Comparison of ENCODE assay signal across 20 mouse cellular contexts in the genomic region with DNA sequence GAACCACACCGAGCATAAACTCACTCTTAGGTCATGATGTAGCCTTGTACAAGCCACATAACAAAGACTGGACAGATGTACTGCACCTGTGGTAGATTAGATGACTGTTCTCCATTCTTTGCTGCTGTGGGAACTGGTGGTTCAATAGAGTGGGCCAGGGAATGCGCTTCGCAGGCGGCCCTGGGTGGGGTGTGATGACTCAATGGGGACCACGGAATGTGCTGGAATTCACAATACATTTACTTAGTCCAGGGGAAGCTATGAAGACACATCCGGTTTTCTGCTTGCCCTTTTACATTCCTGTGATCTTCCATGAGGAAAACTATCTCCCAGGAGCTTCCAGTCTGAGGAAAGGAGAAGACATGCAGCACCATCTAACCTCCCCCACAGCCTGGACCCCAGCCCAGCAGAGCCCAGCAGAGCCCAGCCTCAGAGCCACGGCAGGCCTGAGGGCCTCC. TPM values are rescaled to one million over a fixed set of nuclear protein-coding genes. Genes with fewer than 3 reads are reported as not detected.
DNase-seq lines count a peak whose midpoint lies in the region; ATAC-seq and TF ChIP-seq lines count a peak whose summit lies in the region.
"Had no signal": no experiment of that assay in that cellular context is flagged by ENCODE, and none has a peak within 500 bp of the region (broad histone marks: within the 10 kb centered on the region; RNA-seq: fewer than 3 reads in every experiment).

No protein-coding gene starts in this region.

- WGBS in limb, embryonic 12.5 days = 70% methylated on average over 7 of the region's 7 CpGs
- WGBS in limb, embryonic 10.5 days = 82% methylated on average over 7 of the region's 7 CpGs
- 56% methylated on average over 7 of the region's 7 CpGs for WGBS in limb, embryonic 13.5 days

- H3K36me3 ChIP-seq in limb, embryonic 12.5 days = no peaks in the 10 kb centered on the region
- H3K36me3 ChIP-seq in limb, embryonic 10.5 days = no peaks in the 10 kb centered on the region
- H3K36me3 ChIP-seq in C2C12 (ENCODE audit: control insufficient read depth, insufficient read depth) = no peaks in the 10 kb centered on the region
- H3K36me3 ChIP-seq in limb, embryonic 13.5 days = no peaks in the 10 kb centered on the region
- H3K36me3 ChIP-seq: forebrain, embryonic 12.5 days; liver, embryonic 15.5 days had no signal

- intact Hi-C loops in gastrocnemius, postnatal 14 days (cut with DNase I; ENCODE audit: low total_unique reads) = no loop called here

- no peak overlapping the region for H3ac ChIP-seq in C2C12 (ENCODE audit: control insufficient read depth, insufficient read length, low read depth)

- H3K9me3 ChIP-seq in limb, embryonic 12.5 days = no peaks in the 10 kb centered on the region
- H3K9me3 ChIP-seq in limb, embryonic 10.5 days (replicated peaks) = no peaks in the 10 kb centered on the region
- no peaks in the 10 kb centered on the region for H3K9me3 ChIP-seq in limb, embryonic 13.5 days
- H3K9me3 ChIP-seq: forebrain, embryonic 12.5 days; liver, embryonic 15.5 days had no signal

- H3K9ac ChIP-seq in limb, embryonic 12.5 days (replicated peaks) = no peak overlapping the region
- H3K9ac ChIP-seq in limb, embryonic 13.5 days = no peak overlapping the region
- H3K9ac ChIP-seq: forebrain, embryonic 12.5 days; liver, embryonic 15.5 days had no signal

- H3K79me2 ChIP-seq in C2C12 (ENCODE audit: control insufficient read depth, insufficient read depth) = no peaks in the 10 kb centered on the region

- no peaks in the 10 kb centered on the region for H3K79me3 ChIP-seq in C2C12 (ENCODE audit: low read depth)

- peaks cover 27% of the 10 kb centered on the region for H3K4me1 ChIP-seq in limb, embryonic 12.5 days (replicated peaks)
- H3K4me1 ChIP-seq in limb, embryonic 10.5 days = peaks cover 30% of the 10 kb centered on the region
- H3K4me1 ChIP-seq in limb, embryonic 13.5 days = peaks cover 39% of the 10 kb centered on the region
- H3K4me1 ChIP-seq: liver, embryonic 15.5 days had no signal

- DNase-seq in gastrocnemius, postnatal 14 days = peak; percentile 36
- no peak for DNase-seq in gastrocnemius, adult 8-10 months (ENCODE audit: low spot score in 2 of 2)
- no peak for DNase-seq in limb, embryonic 10.5 days (ENCODE audit: low spot score)
- DNase-seq in layer of hippocampus, postnatal 25 days (ENCODE audit: extremely low spot score in 1 of 2, low spot score in 1 of 2) = no peak
- no peak for DNase-seq in cerebellum, postnatal 4 days (ENCODE audit: low spot score in 2 of 2)
- DNase-seq: B cell, adult 2 months; cerebellum, adult 2 months; gastrocnemius, postnatal 36 days; heart, postnatal 14 days; kidney, adult 11 months; thymus, postnatal 14 days had no signal

- no peak overlapping the region for H3K27ac ChIP-seq in limb, embryonic 12.5 days
- no peak overlapping the region for H3K27ac ChIP-seq in limb, embryonic 10.5 days
- H3K27ac ChIP-seq in limb, embryonic 13.5 days = 0 out of 2 replicates have a peak overlapping the region, but pooled peaks have one; percentile 1
- H3K27ac ChIP-seq: forebrain, embryonic 12.5 days; layer of hippocampus, adult 2 months; liver, embryonic 15.5 days had no signal

- no peak overlapping the region for H3K4me2 ChIP-seq in limb, embryonic 12.5 days
- no peak overlapping the region for H3K4me2 ChIP-seq in limb, embryonic 13.5 days (replicated peaks)
- H3K4me2 ChIP-seq: forebrain, embryonic 12.5 days; liver, embryonic 15.5 days had no signal

- H3K27me3 ChIP-seq in limb, embryonic 12.5 days = peaks cover 8% of the 10 kb centered on the region; the same call in 1 of the 2 replicates
- no peaks in the 10 kb centered on the region for H3K27me3 ChIP-seq in limb, embryonic 10.5 days (ENCODE audit: low read depth, poor library complexity, severe bottlenecking)
- no peaks in the 10 kb centered on the region for H3K27me3 ChIP-seq in C2C12 (ENCODE audit: control insufficient read depth, insufficient read depth, insufficient read length)
- 0 out of 2 replicates have a peak, but pooled peaks cover 2% of the 10 kb centered on the region for H3K27me3 ChIP-seq in limb, embryonic 13.5 days

- no peak overlapping the region for H3K4me3 ChIP-seq in limb, embryonic 12.5 days (replicated peaks)
- H3K4me3 ChIP-seq in limb, embryonic 10.5 days = no peak overlapping the region
- no peak overlapping the region for H3K4me3 ChIP-seq in C2C12 (ENCODE audit: insufficient read depth, poor library complexity, severe bottlenecking)
- H3K4me3 ChIP-seq in limb, embryonic 13.5 days = no peak overlapping the region
- H3K4me3 ChIP-seq: forebrain, embryonic 12.5 days; layer of hippocampus, adult 2 months; liver, embryonic 15.5 days had no signal

- TF ChIP-seq CTCF in C2C12 (IDR thresholded peaks at IDR 0.05; ENCODE audit: control insufficient read depth, insufficient read depth, insufficient read length) = no peak

- ATAC-seq in limb, embryonic 12.5 days (ENCODE audit: insufficient number of reproducible peaks, insufficient read depth, low FRiP score, low TSS enrichment, low read depth) = peak; percentile 69
- peak; percentile 49 for ATAC-seq in limb, embryonic 13.5 days (ENCODE audit: low FRiP score, low read depth)
- ATAC-seq: midbrain, embryonic 16.5 days had no signal

TF ChIP-seq in C2C12, 6 proteins besides CTCF, POLR2A, EP300 and RAD21:
- TF ChIP-seq FOSL1 (IDR thresholded peaks at IDR 0.05; ENCODE audit: insufficient read depth, low read length, poor library complexity, severe bottlenecking) (peak; percentile 63), USF1 (IDR thresholded peaks at IDR 0.05; ENCODE audit: low read depth) (no peak), MYOD1 (IDR thresholded peaks at IDR 0.05; ENCODE audit: control insufficient read depth, insufficient read length, low read depth) (peak; percentile 81)

RNA-seq across cellular contexts. Expression of a gene that starts 20.7 kb away (rescaled TPM):
- total RNA-seq in gastrocnemius, postnatal 14 days (2021) = under 1 TPM; 0.44 to 0.57 TPM
- under 1 TPM; 0.13 to 0.99 (median 0.24) TPM for total RNA-seq in gastrocnemius, adult 8-10 months (2022)
- polyA plus RNA-seq in limb, embryonic 12.5 days (2016; fragmentation: Nextera tagmentation; extraction: Ambion mirVana) = 0.08 and 0.11 TPM in 2 replicates
- polyA plus RNA-seq in limb, embryonic 10.5 days (2016; fragmentation: Nextera tagmentation; extraction: Ambion mirVana) = not detected in 2 replicates
- not detected for polyA plus RNA-seq in C2C12 (2012; fragmentation: generic; extraction: Trizol)
- polyA plus RNA-seq in limb, embryonic 13.5 days (2015; fragmentation: Nextera tagmentation; extraction: Ambion mirVana) = 0.74 and 0.85 TPM in 2 replicates
- under 1 TPM; 0.12 to 0.22 TPM for total RNA-seq in layer of hippocampus, postnatal 25 days (2021)
- total RNA-seq: MEL had no signal
- polyA plus RNA-seq: neural tube, embryonic 14.5 days had no signal
